Mouse (Mus musculus): ENCODE results near the gene Fam69a.
"Not testable (repeated sequence)": the region's sequence is repeated elsewhere in the genome, so short reads cannot be mapped to it uniquely, and the experiment has no call there.

The Fam69a gene

DNA sequence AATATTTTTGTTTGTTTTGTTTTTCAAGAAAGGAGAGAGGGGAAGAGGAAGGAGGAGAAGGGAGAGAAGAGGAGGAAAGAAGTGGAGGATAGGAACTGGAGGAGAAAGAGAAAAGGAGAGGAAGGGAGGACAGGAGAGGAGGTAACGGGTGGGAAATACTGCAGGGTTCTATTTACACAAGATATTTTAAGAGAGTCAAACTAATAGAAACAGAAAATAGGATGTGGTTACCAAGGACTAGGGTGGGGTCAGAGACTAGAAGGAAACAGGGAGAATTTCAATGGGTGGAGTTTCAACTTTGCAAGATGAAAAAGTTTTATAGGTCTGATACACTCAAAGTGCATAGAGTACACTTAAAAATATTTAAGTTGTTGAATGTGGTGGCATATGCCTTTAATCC lies 7.0 kb downstream of the Fam69a start:
- DNase-seq (ENCODE audit: low spot score) = no peak

DNA sequence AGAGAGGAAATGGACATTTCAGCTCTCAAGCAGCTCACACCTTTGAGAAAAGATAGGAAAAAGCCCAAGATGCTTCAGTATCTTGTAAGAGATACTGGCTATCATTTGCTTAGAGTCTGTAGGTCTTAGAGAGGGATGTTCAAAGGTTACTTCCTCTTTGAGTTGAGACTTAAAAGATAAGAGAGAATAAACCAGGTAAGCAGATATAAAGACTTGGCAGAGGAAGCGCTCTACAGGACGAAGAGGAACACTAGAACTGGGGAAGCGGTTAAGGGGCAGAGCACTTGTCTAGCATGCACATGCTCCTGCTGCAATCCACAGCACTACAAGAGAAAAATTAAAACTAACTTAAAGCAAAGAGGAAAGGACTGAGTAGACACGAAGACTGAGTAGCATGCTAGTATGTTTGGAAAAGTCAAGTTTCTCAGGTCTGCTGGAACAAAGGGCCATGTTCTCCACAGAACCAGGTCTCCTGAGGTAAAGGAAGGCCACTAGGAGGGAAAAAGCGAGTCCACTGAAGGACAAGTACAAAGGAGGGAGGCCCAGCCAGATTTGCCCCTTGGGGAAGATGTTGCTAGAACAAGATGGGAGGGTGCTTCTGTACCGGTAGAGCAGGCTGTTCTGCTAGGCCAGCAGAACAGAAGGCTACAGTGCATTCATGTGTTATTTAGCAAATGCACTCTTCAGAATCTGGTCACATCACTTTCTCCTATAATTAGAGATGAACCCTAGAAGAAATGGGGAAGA lies 8.4 kb downstream of the Fam69a start:
- DNase-seq (ENCODE audit: low spot score) = no peak

DNA sequence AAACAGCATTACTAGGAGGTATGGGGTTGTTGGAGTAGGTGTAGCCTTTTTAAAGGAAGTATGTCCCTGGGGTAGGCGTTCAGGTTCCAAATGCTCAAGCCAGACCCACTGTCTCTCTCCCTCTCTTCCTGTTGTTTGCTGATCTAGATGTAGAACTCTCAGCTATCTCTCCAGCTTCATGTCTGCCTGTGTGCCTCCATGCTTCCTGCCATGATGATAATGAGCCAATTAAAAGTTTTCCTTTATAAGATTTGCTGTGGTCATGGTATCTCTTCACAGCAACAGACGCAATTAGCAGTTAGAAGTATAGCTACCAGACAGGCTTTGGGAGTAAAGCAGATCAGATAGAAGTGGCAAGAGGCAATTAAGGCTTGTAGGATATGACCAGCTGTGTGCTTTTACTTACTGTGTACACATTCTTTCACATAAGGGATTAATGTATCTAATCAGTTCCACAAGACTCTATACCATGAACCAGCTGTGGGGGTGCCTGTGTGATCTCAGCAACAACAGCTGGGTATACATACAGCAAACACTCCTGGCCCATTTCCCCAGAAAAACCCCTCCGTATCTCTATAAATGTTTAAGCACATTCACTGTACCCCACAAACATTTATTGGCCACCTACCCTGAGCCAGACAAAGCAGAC lies 9.1 kb downstream of the Fam69a start:
- DNase-seq (ENCODE audit: low spot score) = no peak

DNA sequence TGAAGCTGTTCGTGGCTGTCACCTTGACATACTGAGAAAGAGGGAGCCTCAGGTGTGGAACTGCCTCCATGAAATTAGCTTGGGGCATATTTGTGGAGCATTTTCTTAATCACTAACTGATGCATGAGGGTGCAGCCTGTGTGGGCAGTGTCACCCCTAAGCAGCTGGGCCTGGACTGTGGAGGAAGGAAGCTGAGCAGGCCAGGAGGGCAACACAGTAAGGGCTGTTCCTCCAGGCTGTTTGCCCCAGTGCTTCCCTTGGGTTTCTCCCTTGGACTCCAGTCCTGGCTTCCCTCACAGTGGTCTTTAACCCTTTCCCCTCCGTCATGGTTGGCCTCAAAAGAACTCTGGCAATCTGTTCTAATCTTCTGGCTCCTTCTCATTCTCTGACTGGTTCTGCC lies 13.6 kb downstream of the Fam69a start:
- no peak for DNase-seq (ENCODE audit: low spot score)

DNA sequence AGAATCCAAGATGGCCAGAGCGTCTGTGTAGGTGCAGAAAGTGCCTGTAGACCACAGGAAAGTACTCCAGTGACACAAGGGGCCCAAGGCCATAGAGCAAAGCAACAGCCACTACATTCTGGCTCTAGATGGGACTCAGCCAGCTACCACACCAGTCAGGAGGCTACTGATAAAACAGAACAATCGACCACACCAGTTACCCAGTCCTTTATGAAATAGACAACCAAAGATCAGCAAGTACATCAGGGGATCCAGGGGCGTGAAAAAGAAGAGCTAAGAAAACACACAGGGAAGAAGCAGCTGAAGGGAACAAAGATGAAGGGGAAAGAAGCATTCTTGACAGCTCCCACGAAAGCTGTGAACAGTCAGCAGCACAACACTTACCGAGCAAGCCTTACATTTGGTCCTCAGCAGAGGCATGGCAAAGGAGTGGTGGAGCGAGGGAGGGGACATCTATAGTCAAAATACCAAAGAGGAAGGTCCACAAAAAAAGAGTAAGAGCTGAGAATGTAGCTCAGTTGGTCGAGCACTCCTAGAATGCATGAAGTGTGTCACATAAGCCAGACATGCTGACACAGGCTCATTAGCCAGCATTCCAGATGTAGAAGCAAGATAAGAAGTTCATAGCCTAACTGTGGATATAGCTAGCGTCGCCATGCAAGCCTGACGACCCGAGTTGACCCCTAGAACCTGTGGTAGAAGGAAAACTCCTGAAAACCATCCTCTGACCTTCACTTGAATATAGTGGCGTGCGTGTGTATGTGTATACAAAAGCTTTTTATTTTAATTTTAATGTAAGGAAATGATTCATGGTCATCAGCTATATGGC lies 14.2 kb downstream of the Fam69a start:
- no peak for DNase-seq (ENCODE audit: low spot score)

DNA sequence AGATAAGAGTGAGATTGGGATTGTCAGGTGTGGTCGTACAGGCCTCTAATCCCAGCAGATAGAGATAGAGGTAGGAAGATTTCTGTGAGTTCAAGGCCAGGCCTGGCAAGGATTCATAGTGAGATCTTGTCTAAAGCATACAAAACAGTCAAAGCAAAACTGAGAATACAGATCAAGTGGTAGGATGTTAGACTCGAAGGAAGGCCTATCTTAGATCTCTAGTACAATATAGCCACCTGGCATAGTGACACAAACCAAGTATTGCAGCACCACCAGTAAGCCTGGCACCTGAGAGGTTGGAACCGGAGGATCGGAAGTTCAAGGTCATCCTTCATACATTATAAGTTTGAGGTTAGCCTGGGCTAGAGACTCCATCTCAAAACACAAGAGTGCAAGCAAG lies 15.8 kb downstream of the Fam69a start:
- no peak for DNase-seq (ENCODE audit: low spot score)

DNA sequence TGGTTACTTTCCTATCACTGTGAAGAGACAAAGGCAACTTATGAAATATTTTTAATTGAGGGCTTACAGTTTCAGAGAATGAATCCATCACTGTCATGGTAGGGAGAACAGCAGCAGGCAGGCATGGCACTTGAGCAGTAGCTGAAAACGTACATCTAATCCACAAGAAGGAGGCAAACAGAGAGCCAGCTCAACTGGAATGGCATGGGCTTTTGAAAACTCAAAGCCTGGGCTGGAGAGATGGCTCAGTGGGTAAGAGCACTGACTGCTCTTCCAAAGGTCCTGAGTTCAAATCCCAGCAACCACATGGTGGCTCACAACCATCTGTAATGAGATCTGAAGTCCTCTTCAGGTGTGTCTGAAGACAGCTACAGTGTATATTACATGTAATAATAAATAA lies 17.1 kb downstream of the Fam69a start:
- not testable (repeated sequence) for DNase-seq (ENCODE audit: low spot score)

DNA sequence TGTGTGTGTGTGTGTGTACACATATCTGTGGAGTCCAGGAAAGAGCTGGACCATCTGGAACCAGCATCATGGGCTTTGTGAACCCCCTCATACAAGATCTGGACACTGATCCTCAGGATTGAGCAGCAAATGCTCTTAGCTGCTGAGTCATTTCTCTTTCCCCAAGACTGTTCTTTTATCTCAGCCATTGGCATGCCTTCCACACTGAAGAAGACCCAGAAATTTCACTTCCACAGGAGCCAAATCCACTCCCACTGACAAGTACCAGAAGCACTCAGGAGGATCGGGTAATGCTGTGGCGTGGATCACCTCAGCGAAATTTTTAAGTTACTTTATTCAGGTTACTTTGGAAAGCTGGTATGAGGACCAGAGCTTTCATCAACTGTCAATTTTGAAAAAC lies 18.8 kb downstream of the Fam69a start:
- no peak for DNase-seq (ENCODE audit: low spot score)

DNA sequence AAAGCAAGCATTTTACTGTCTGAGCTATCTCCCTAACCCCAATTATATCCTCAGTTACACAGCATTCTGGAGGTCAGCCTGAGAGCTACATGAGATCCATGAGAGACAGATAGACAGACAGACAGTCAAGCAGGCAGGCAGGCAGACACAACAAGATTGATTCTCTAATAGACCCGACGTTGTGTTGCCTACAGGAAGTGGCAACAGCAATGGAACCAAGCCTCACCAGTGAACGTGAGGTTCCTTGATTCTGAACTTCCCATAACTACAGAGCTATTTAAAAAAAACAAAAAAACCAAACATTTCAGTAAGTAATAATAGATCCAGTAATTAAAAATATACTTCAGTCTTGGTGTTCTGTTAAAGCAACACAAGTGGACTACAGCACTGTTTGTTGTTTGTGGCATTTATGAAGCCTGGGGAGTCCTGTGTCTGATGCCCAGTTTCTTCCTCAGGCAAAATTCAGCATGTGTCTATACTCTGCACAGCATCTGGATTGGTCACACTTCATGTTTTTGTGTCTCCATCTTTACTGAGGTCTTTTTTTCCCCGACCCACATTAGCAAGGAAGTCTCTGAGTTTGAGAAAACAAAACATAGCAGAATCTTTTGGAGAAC lies 19.9 kb downstream of the Fam69a start:
- no peak for DNase-seq (ENCODE audit: low spot score)

DNA sequence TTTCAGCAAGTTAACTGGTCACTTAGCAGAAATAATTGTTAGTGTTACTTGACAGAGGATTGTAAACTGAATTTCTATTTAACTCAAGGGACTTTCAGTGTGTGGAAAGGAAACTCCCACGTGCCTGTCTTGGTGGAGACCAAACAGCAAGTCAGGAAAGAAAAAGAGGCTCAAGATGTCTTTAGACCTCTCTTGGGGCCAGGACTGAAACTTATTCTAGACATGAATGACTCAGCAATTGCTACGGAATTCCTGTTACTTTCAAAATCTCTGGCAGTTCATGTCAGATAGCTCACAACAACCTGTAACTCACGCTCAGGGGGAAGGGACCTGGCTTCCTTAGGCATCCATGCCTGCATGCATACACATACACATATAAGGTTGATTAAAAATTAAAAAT lies 20.7 kb downstream of the Fam69a start:
- no peak for DNase-seq (ENCODE audit: low spot score)

DNA sequence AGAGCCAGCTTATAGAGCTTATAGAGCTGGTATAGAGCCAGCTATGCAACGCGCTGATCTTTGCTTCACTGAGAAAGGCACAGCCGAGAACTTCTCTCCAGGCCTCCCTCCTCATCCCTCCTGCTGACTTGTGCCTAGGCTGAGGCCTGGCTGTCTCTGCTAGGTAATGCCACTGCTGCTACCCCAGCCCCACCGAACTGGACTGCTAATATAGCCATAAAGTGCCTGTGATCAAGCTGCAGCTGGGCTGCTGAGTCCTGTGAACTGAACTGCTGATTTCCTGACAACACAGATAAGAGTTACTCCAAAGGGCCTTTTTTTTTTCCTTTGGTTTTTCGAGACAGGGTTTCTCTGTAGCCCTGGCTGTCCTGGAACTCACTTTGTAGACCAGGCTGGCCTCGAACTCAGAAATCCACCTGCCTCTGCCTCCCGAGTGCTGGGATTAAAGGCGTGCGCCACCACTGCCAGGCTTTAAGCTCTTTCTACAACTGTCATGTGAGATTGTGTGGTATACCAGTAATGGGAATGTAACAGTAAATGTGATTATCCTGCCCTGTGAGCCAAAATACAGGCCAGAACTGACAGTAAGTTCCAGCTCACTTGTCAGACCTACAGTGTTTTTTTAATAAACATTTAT lies 21.4 kb downstream of the Fam69a start:
- DNase-seq (ENCODE audit: low spot score) = no peak

DNA sequence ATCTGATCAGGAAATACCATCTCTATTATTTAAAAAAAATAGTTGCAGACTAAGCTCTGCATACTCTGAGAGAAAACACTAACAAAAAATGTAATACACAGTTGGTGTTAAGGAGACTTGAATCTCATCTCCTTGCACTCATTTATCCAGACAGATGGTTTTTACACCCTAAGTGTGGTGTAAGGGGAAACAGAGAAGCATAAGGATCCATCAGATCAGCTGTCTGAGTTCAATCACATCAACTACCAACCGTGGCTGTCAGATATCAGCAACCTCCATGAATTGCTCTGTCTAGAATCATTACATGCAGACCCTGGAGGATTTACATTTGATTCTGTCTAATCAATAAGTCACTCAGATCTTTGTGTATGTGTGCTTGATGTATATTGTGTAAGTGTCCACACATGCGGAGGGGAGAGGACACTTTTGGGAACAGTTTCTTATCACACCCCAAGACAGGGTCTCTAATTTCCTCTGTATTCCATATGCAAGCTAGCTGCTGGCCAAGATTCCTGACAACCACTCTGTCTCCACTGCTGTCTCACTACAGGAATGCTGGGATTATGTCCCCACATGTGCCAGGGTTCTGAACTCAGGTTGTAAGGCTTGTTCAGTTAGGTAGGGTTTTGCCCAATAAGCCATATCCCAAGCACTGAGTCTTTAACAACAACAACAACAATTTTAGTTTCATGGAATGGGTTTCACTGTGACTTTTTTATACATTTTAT lies 22.7 kb downstream of the Fam69a start:
- DNase-seq (ENCODE audit: low spot score) = no peak

DNA sequence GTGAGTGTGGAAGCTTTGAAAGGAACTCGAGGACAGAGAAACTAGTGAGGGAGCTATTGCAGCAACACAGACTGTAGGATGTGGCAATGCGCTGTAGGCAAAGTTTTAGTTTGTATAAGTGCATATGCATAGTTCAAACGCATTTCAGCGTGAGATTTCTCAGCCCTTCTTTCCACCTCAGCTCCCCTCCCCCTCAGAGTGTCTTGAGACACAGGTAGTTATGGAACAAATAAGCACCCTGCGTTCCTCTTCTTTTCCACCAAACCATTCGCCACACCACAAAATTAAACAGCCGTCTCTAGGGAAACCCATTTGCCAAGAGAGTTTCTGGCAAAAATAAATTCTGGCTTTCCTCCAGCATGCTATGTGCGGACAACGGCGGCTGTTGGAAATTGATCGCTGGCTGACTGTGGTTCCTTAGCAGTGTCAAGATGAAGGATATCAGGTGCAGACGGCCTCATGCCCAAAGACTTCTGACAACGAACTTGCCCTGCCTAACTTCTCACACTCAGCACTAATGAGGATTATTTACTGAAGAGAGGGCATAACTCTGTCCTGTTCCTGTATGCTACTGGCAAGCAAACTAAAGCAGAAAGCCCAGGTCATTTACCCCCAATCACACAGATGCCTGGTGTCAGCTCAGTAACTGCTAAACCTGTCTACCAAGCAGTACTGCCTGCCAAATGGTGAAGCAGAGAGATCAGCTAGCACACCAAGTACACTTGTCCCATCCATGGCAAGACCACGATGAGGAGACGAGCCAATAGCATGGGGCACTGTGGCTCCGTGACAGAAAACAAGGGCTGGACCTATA lies 25.2 kb downstream of the Fam69a start:
- DNase-seq (ENCODE audit: low spot score) = no peak

DNA sequence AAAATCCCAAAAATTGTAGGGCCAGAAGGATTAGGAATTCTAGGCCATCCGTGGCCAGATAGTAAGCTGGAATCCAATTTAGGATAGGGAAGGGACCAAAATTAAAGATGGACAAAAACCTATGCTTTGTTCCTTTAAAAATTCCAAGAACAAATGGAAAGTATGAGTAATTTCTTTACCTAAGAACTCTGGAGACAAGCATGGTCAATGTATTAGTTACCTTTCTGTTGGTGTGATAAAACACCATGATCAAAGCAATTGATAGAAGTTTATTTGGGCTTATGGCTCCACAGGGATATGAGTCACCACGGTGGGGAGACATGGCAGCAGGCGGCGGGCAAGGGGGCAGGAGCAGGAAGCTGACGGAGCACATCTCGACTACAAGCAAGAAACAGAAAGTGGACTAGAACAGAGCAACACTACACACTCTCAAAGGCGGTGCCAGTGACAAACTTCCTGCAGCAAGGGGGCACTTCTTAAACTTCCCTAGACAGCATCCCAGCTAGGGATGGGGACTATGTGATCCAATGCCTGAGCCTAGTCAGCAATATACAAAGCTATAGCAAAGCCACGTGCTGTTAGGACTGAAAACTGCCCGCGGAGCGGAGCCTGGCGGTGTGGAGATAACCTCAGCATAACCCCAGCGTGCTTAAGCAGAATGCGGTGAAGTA lies 26.2 kb downstream of the Fam69a start:
- DNase-seq (ENCODE audit: low spot score) = no peak

DNA sequence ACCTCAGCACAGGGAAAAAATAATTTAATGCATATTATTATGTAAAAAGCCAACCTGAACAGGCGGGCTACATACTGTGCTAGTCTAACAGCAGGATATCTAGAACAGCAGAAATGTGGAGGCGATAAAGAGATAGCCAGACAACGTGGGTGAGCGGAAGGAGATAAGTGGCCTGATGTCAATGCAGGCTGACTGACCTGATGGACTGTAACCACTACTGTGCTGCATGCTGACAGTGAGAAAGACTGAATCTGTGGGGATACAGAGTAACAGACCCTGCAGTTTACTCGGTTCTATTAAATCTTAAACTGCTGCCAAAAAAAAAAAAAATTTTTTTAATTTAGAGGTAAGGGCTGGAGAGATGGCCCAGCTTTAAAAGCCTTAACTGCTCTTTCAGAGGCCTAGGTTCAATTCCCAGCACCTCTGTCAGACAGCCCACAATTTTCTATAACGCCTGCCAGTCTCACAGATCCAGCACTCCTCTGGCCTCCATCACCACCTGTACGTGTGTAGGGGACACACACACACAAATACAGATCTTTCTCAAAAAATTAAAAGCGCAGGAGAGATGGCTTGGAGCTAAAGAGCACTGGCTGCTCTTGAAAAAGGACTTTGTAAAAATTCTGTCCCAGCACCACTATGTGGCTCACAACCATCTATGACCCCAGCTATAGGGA lies 27.1 kb downstream of the Fam69a start:
- no peak for DNase-seq (ENCODE audit: low spot score)

DNA sequence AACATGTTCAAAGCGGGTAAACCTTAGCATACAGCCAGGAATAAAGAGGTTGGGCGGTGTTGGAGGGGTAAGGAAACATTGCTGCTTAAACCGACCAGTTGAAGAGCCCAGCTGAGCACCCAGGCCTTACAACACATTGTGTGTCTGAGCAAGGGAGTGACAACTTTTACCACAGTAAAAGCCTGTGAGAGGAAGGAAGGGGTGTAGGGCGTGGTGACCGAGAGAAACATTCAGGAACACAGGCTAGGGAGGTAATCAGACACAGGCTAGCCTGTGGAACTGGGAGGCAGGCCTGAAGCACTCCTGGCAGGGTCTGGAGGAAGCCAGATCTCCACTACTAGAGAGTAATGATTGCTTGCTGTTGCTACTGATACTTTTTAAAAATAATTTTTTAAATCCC lies 36.2 kb downstream of the Fam69a start:
- DNase-seq (ENCODE audit: low spot score) = no peak

DNA sequence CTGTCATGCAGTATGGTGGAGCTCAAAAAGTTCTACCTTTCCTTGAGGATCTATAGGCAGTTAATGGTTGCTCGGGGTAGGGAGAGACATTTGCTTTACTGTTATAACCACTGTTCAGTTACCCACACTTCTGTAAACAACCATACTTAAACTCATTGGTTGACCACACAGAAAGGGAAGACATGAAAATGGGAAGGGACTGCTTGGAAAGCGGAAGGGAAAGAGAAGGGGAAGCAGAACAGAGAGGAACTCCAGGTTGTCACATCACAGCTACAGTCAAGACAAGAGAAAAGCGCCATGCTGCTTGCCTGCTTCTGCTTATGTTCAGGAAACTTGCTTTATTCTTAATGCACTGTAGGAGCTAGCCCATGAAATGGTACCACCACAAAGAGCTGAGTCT lies 37.3 kb downstream of the Fam69a start:
- no peak for DNase-seq (ENCODE audit: low spot score)

DNA sequence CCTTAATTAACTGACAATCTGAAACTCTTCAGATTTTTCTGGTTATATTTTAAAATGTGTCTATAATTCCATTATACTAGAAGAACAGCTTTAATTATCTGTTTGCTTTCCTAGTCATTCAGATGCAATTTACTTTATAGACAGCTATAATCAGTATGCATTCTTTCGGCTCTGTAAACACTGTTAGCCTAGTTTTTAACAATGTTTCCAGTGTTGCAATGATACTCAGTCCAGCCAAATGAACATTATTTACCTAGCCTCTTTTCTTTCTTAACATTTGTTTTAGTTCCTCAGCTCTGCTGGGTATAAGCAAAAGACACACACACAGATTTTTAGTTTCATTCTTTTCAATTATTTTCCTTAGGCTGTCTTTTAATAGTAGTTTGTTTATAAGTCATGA lies 38.0 kb downstream of the Fam69a start:
- DNase-seq (ENCODE audit: low spot score) = no peak

DNA sequence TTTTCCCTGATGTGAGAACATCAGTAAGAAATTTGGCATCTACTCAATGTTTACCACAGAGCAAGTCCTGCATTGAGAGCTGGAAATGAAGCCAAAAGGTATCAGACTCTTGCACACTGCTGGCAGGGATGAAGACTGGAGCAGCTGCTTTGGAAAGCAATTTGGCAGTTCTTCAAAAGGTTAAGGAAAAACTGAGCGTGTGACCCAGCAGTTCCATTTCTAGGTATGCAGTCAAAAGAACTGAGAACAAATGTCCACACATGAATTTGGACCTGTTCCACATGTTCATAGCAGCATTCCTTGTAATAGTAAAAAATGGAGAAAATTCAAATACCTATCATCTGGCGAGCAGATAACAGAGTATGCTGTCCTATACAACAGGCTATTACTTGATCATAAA lies 39.3 kb downstream of the Fam69a start:
- no peak for DNase-seq (ENCODE audit: low spot score)
